Mouse (Mus musculus): ENCODE measurements at regions not wholly inside any gene's neighbourhood (a gene's known extent, or its start where the extent isn't known, plus 50 kb on each side); places are given as distances from the start of the nearest gene placed in this dataset.
A peak's percentile ranks its signal among the peaks of the same experiment; 100 is the strongest.

- DNase-seq: no peak
- intact Hi-C loops (cut with DNase I): no loop called here
These were observed 131.7 kb upstream of the Nrsn1 start for GRCm38 (mm10) chr13:25401936-25402504.

GRCm38 (mm10) chr13:25392770-25393290 lies 122.5 kb upstream of the Nrsn1 start:
- intact Hi-C loops (cut with DNase I): no loop called here
- DNase-seq: no peak

GRCm38 (mm10) chr13:25362627-25362967 lies 92.3 kb upstream of the Nrsn1 start:
- no peak for DNase-seq

GRCm38 (mm10) chr13:25361850-25362626 lies 91.7 kb upstream of the Nrsn1 start:
- DNase-seq: peak; percentile 18
- intact Hi-C loops (cut with DNase I): no loop called here

More at GRCm38 (mm10) chr13:25362627-25362967, 92.3 kb upstream of the Nrsn1 start:
- intact Hi-C loops (cut with DNase I): no loop called here

- intact Hi-C loops (cut with DNase I): no loop called here
- DNase-seq: no peak
These were observed 77.3 kb upstream of the Nrsn1 start for GRCm38 (mm10) chr13:25347558-25347957.

GRCm38 (mm10) chr13:25343309-25343708 lies 73.0 kb upstream of the Nrsn1 start:
- no peak for DNase-seq
- intact Hi-C loops (cut with DNase I): no loop called here

GRCm38 (mm10) chr13:25341826-25342225 lies 71.5 kb upstream of the Nrsn1 start:
- intact Hi-C loops (cut with DNase I): no loop called here
- DNase-seq: no peak

GRCm38 (mm10) chr13:25333803-25334202 lies 63.5 kb upstream of the Nrsn1 start:
- intact Hi-C loops (cut with DNase I): no loop called here
- DNase-seq: no peak

Measured in left cerebral cortex, postnatal 4 days (tissue).